In the genomic region with DNA sequence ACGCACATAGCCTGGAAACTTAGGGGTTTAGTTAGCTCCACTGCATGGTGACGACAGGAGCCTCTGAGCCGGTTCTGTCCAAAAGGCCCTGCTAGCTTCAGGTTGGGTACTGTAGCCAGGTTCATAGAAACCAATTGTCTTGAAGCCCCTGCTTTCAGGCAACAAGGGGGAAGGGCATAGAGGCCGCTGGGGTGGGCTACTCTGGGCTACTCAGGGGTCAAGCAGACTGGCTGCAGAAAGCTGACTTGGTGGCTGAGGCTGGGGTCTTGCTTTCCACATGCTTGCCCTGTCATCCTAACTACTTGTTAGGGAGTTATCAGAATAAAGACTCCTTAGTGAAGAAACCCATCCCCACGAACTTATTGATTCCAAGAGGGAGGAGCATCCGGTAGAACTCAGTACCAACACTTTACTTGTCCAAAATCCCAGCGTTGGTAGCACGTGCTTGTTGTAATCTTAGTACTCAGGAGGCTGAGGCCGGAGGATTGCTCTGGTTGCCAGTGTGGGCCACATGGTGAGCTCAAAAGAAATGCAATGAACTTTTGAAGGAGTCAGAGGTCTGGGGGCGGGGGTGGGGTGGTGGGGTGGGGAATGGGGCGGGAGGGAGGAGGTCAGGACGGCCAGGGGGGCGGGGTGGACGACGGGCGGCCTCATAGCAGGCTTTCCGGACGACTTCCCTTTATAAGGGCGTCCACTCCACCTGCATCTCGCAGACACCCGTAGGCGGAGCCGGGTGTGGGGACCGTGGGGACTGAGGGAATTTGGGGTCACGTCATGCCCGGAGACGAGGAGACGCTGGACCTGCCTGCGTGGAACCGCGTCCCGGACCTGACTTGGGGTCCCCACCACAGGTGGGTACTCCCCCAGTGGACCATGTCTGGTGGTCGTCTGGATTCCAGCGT, we compare ENCODE assay signal across 8 mouse cellular contexts. TPM values are rescaled to one million over a fixed set of nuclear protein-coding genes. Genes with fewer than 3 reads are reported as not detected.
DNase-seq lines count a peak whose midpoint lies in the region; ATAC-seq and TF ChIP-seq lines count a peak whose summit lies in the region.

A gene (plus strand): TSS at position 678 of the 902 bp plus-strand sequence.

- H3K27ac ChIP-seq in brown adipose tissue, adult 24 weeks (replicated peaks; ENCODE audit: low read depth, low read length): no peak within 1 kb of the TSS
- H3K27ac ChIP-seq in liver, adult 2 months (replicated peaks; ENCODE audit: insufficient read depth, low read depth, low read length): no peak within 1 kb of the TSS

- TF ChIP-seq POLR2A in liver, adult 2 months (IDR thresholded peaks at IDR 0.05; ENCODE audit: extremely low read depth, insufficient read depth, low read length): no peak
- TF ChIP-seq POLR2A in myocyte (IDR thresholded peaks at IDR 0.05; ENCODE audit: insufficient read length, low read depth): no peak

- no peak within 1 kb of the TSS for H3ac ChIP-seq in myocyte (ENCODE audit: control insufficient read depth, insufficient read length)

- 8% methylated on average over 33 of the region's 34 CpGs for WGBS in liver, adult 2 months

- DNase-seq in liver, adult 2 months (ENCODE audit: extremely low read depth, low read depth, low spot score): no peak
- DNase-seq in MN1 (ENCODE audit: low spot score): no peak
- DNase-seq in adrenal gland, adult 8-10 months: no peak

- no peak for TF ChIP-seq CTCF in liver, adult 2 months (IDR thresholded peaks at IDR 0.05; ENCODE audit: low read depth, low read length)

- H3K4me1 ChIP-seq in erythroblast, embryonic 14.5 days (ENCODE audit: control insufficient read depth): peaks cover 7% of the 10 kb centered on the region
- no peaks in the 10 kb centered on the region for H3K4me1 ChIP-seq in brown adipose tissue, adult 24 weeks (ENCODE audit: control insufficient read depth, insufficient read depth, insufficient read length, low read length)
- peaks cover 4% of the 10 kb centered on the region; the same call in 1 of the 2 replicates for H3K4me1 ChIP-seq in liver, adult 2 months (ENCODE audit: control insufficient read depth, insufficient read depth, low read length)

- ATAC-seq in erythroblast, adult 5-6 weeks (replicated peaks; ENCODE audit: low FRiP score, poor library complexity, severe bottlenecking): no peak
- ATAC-seq in hematopoietic stem cell, adult 5-6 weeks (replicated peaks in 1 of 2; ENCODE audit: insufficient read depth in 1 of 2, low FRiP score in 2 of 2, low TSS enrichment in 1 of 2, low read depth in 1 of 2, poor library complexity in 2 of 2, severe bottlenecking in 2 of 2): peak; percentile 61 to 62

- peak within 1 kb of the TSS; percentile 5; the same call in 1 of the 2 replicates for H3K9ac ChIP-seq in liver, adult 2 months (ENCODE audit: low read depth, low read length)

- no peaks in the 10 kb centered on the region for H3K79me2 ChIP-seq in liver, adult 2 months (ENCODE audit: control insufficient read depth, insufficient read depth, low read length)
- no peaks in the 10 kb centered on the region for H3K79me2 ChIP-seq in myocyte (ENCODE audit: control insufficient read depth, insufficient read depth)

- peak within 1 kb of the TSS; percentile 53 for H3K4me3 ChIP-seq in erythroblast, embryonic 14.5 days (replicated peaks)
- H3K4me3 ChIP-seq in brown adipose tissue, adult 24 weeks (ENCODE audit: insufficient read depth, low read depth, low read length): peak within 1 kb of the TSS; percentile 58
- peak within 1 kb of the TSS; percentile 38 for H3K4me3 ChIP-seq in liver, adult 2 months (ENCODE audit: insufficient read depth, low read depth, low read length)
- H3K4me3 ChIP-seq in myocyte: no peak within 1 kb of the TSS

- H3K27me3 ChIP-seq in erythroblast, embryonic 14.5 days (ENCODE audit: control insufficient read depth): peaks cover 18% of the 10 kb centered on the region
- H3K27me3 ChIP-seq in liver, adult 2 months (ENCODE audit: control insufficient read depth, insufficient read depth, low read length): 0 out of 2 replicates have a peak, but pooled peaks cover 2% of the 10 kb centered on the region
- H3K27me3 ChIP-seq in myocyte (ENCODE audit: control insufficient read depth, insufficient read depth, insufficient read length): peaks cover 5% of the 10 kb centered on the region

- no peaks in the 10 kb centered on the region for H3K9me3 ChIP-seq in erythroblast, embryonic 14.5 days (ENCODE audit: control insufficient read depth, low read length)

- H3K36me3 ChIP-seq in erythroblast, embryonic 14.5 days (ENCODE audit: control insufficient read depth): no peaks in the 10 kb centered on the region
- H3K36me3 ChIP-seq in liver, adult 2 months (ENCODE audit: control insufficient read depth, insufficient read depth, low read length): no peaks in the 10 kb centered on the region
- H3K36me3 ChIP-seq in myocyte (ENCODE audit: control insufficient read depth, insufficient read depth): no peaks in the 10 kb centered on the region

- H3K4me2 ChIP-seq in myocyte (ENCODE audit: low read depth): peak within 1 kb of the TSS; percentile 64

TF ChIP-seq in myocyte, 11 proteins besides CTCF, POLR2A, EP300 and RAD21:
- no peak for TF ChIP-seq REST (IDR thresholded peaks at IDR 0.05; ENCODE audit: insufficient read depth, insufficient read length)
- TF ChIP-seq MAX (IDR thresholded peaks at IDR 0.05; ENCODE audit: low read depth): no peak

RNA-seq across cellular contexts. Expression of the gene that starts here (rescaled TPM):
- not detected in 2 replicates for polyA plus RNA-seq in erythroblast, embryonic 14.5 days (2012)
- 0.63 TPM in 1 of 2 replicates, not detected in the other for total RNA-seq in erythroblast, adult 5-6 weeks (2015; ENCODE audit: low replicate concordance)
- not detected in 2 replicates for total RNA-seq in erythroblast, adult 5-6 weeks (2017; ENCODE audit: low replicate concordance)
- not detected in 2 replicates for polyA plus RNA-seq in brown adipose tissue, adult 24 weeks (2012; ENCODE audit: insufficient read depth, insufficient read length, missing spikeins)
- total RNA-seq in hematopoietic stem cell, adult 5-6 weeks (2017): 27.8 and 45.0 TPM in 2 replicates
- total RNA-seq in liver, adult 2 months (2014; rRNA removed): 0.34 and 0.55 TPM in 2 replicates
- 0.04 and 0.15 TPM in 2 replicates for polyA plus RNA-seq in liver, adult 2 months (2012; rRNA removed)
- not detected for polyA plus RNA-seq in myocyte (2012; fragmentation: generic; extraction: Trizol)
- total RNA-seq in adrenal gland, adult 8-10 months (2022): 1 to 10 TPM in 2 of 4 experiments, under 1 TPM in 2; 0.17 to 1.2 (median 0.63) TPM

Comparison
In these comparisons a context has a peak if more than half of its experiments do, and no peak if none do; other contexts are left out.
1. RNA of the gene that starts here (total RNA-seq): 27.8 to 45.0 TPM in hematopoietic stem cell, adult 5-6 weeks; 0.17 to 1.2 TPM in adrenal gland, adult 8-10 months, 0.34 to 0.55 TPM in liver, adult 2 months and 0.63 TPM in erythroblast, adult 5-6 weeks; every median in the first group is over 10 times any median in the second.